Mouse (Mus musculus): ENCODE results near the gene Krt4.

DNA sequence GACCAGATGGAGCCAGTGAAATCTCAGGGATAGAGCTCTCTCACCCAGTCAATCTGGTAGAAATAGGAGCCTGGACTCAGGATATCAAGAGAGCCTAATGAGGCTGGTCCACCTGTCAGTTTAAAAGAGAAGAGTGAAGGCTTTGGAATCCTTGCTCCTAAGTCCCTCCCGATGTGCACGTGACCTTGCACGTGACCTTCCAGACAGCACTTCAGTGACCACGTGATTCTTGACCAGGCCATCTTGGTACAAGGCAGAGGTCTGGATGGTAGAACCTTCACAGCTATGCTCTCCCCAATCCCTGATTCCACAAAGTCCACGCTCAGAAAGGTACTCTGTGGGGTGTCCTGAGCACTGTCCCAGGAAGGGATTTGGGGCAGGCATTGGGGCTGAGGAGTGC, 19.7 kb downstream of the Krt4 start:
- no peak for TF ChIP-seq POLR2A (IDR thresholded peaks at IDR 0.05; ENCODE audit: insufficient read depth, low read depth, low read length)
- TF ChIP-seq CTCF (IDR thresholded peaks at IDR 0.05; ENCODE audit: insufficient read depth, low read depth, low read length), result no peak
